Mouse (Mus musculus): ENCODE data around the gene Hoxb9. TPM values are rescaled to one million over a fixed set of nuclear protein-coding genes. Genes with fewer than 3 reads are reported as not detected.
A peak's percentile ranks its signal among the peaks of the same experiment; 100 is the strongest.

Gene Hoxb9
- total and polyA plus RNA-seq, 2 experiments, result not detected

DNA sequence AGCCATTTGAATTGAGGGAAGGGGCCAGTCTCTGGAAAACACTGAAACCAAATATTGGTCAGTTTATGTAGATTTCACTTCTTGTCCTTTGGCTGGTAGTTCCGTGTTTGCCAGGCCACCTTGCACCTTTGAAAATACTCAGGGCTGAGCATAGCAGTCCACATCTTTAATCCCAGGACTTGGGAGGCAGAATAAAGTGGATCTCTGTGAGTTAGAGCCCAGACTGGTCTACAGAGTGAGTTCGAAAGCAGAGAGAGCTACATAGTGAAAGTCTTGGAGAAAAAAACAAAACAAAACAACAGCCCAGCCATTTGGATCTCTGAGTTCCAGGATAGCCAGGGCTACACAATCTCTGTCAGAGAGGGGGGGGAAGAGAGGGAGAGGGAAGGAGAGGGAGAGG, 14.1 kb upstream of the Hoxb9 start:
- Histone ChIP-seq H3K4me3 (ENCODE audit: insufficient read depth, low read depth, low read length) (no peak overlapping the region), H3K9ac (ENCODE audit: low read depth, low read length) (no peak overlapping the region), H3K36me3 (ENCODE audit: control insufficient read depth, insufficient read depth, low read length) (no peaks in the 10 kb centered on the region), H3K27me3 (ENCODE audit: control insufficient read depth, insufficient read depth, low read length) (peaks cover 2% of the 10 kb centered on the region; the same call in 1 of the 2 replicates), H3K27ac (replicated peaks; ENCODE audit: insufficient read depth, low read depth, low read length) (no peak overlapping the region), H3K4me1 (ENCODE audit: control insufficient read depth, insufficient read depth, low read length) (no peaks in the 10 kb centered on the region), H3K79me2 (ENCODE audit: control insufficient read depth, insufficient read depth, low read length) (no peaks in the 10 kb centered on the region)
- no peak for TF ChIP-seq CTCF (IDR thresholded peaks at IDR 0.05; ENCODE audit: low read depth, low read length)
- TF ChIP-seq POLR2A (IDR thresholded peaks at IDR 0.05; ENCODE audit: extremely low read depth, insufficient read depth, low read length), result no peak
- 29% methylated on average over 2 of the region's 2 CpGs for WGBS
- no peak for DNase-seq (ENCODE audit: extremely low read depth, low read depth, low spot score)

DNA sequence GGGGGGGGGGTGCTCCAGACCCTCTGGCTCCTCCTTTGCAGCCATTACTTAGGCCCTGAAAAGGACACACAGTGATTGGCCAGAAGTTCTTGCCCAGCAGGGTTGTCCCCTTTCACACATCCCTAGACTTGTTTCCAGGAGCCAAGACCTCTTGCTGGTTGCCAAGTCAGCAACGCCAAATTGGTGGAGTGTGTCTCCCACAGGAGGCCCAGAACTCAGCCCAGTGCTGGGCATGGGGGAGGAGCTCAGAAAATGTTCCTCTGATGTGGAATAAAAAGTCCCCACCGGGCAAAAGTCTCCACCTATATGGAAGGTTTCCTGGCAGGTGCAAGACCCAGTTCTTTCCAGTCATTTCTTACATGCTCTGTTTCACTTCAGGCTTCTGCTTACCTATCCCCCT, 12.2 kb upstream of the Hoxb9 start:
- Histone ChIP-seq H3K27me3 (ENCODE audit: control insufficient read depth, insufficient read depth, low read length) (peaks cover 12% of the 10 kb centered on the region; the same call in 1 of the 2 replicates), H3K27ac (replicated peaks; ENCODE audit: insufficient read depth, low read depth, low read length) (no peak overlapping the region), H3K4me1 (ENCODE audit: control insufficient read depth, insufficient read depth, low read length) (no peaks in the 10 kb centered on the region), H3K4me3 (ENCODE audit: insufficient read depth, low read depth, low read length) (no peak overlapping the region), H3K9ac (ENCODE audit: low read depth, low read length) (no peak overlapping the region), H3K79me2 (ENCODE audit: control insufficient read depth, insufficient read depth, low read length) (no peaks in the 10 kb centered on the region), H3K36me3 (ENCODE audit: control insufficient read depth, insufficient read depth, low read length) (no peaks in the 10 kb centered on the region)
- no peak for DNase-seq (ENCODE audit: extremely low read depth, low read depth, low spot score)
- TF ChIP-seq POLR2A (IDR thresholded peaks at IDR 0.05; ENCODE audit: extremely low read depth, insufficient read depth, low read length), result no peak
- TF ChIP-seq CTCF (IDR thresholded peaks at IDR 0.05; ENCODE audit: low read depth, low read length), result no peak
- WGBS, result 13% methylated on average over 2 of the region's 2 CpGs

- no peak overlapping the region for H3K4me3 ChIP-seq (ENCODE audit: insufficient read depth, low read depth, low read length)
- no peak for DNase-seq (ENCODE audit: extremely low read depth, low read depth, low spot score)
- no peak for TF ChIP-seq CTCF (IDR thresholded peaks at IDR 0.05; ENCODE audit: low read depth, low read length)
- TF ChIP-seq POLR2A (IDR thresholded peaks at IDR 0.05; ENCODE audit: extremely low read depth, insufficient read depth, low read length), result no peak
Measured at GRCm38 (mm10) chr11:96259511-96259910, 11.7 kb upstream of the Hoxb9 start.

GRCm38 (mm10) chr11:96260310-96260970, 10.8 kb upstream of the Hoxb9 start:
- Histone ChIP-seq H3K4me3 (ENCODE audit: insufficient read depth, low read depth, low read length) (no peak overlapping the region), H3K27ac (replicated peaks; ENCODE audit: insufficient read depth, low read depth, low read length) (no peak overlapping the region), H3K4me1 (ENCODE audit: control insufficient read depth, insufficient read depth, low read length) (no peaks in the 10 kb centered on the region), H3K36me3 (ENCODE audit: control insufficient read depth, insufficient read depth, low read length) (no peaks in the 10 kb centered on the region), H3K79me2 (ENCODE audit: control insufficient read depth, insufficient read depth, low read length) (no peaks in the 10 kb centered on the region), H3K27me3 (ENCODE audit: control insufficient read depth, insufficient read depth, low read length) (peaks cover 15% of the 10 kb centered on the region; the same call in 1 of the 2 replicates), H3K9ac (ENCODE audit: low read depth, low read length) (no peak overlapping the region)
- 7% methylated on average over 23 of the region's 23 CpGs for WGBS
- DNase-seq (ENCODE audit: extremely low read depth, low read depth, low spot score), result no peak
- TF ChIP-seq POLR2A (IDR thresholded peaks at IDR 0.05; ENCODE audit: extremely low read depth, insufficient read depth, low read length) (no peak), CTCF (IDR thresholded peaks at IDR 0.05; ENCODE audit: low read depth, low read length) (no peak)

More at GRCm38 (mm10) chr11:96259511-96259910, 11.7 kb upstream of the Hoxb9 start:
- Histone ChIP-seq H3K79me2 (ENCODE audit: control insufficient read depth, insufficient read depth, low read length) (no peaks in the 10 kb centered on the region), H3K27me3 (ENCODE audit: control insufficient read depth, insufficient read depth, low read length) (peaks cover 15% of the 10 kb centered on the region; the same call in 1 of the 2 replicates), H3K36me3 (ENCODE audit: control insufficient read depth, insufficient read depth, low read length) (no peaks in the 10 kb centered on the region), H3K4me1 (ENCODE audit: control insufficient read depth, insufficient read depth, low read length) (no peaks in the 10 kb centered on the region), H3K27ac (replicated peaks; ENCODE audit: insufficient read depth, low read depth, low read length) (no peak overlapping the region), H3K9ac (ENCODE audit: low read depth, low read length) (no peak overlapping the region)
- 17% methylated on average over 1 of the region's 1 CpGs for WGBS

GRCm38 (mm10) chr11:96261323-96261890, 9.8 kb upstream of the Hoxb9 start:
- H3K36me3 ChIP-seq (ENCODE audit: control insufficient read depth, insufficient read depth, low read length), result no peaks in the 10 kb centered on the region
- DNase-seq (ENCODE audit: extremely low read depth, low read depth, low spot score), result peak; percentile 35
- no peak overlapping the region for H3K27ac ChIP-seq (replicated peaks; ENCODE audit: insufficient read depth, low read depth, low read length)
- TF ChIP-seq CTCF (IDR thresholded peaks at IDR 0.05; ENCODE audit: low read depth, low read length) (peak; percentile 81), POLR2A (IDR thresholded peaks at IDR 0.05; ENCODE audit: extremely low read depth, insufficient read depth, low read length) (no peak)
- H3K4me3 ChIP-seq (ENCODE audit: insufficient read depth, low read depth, low read length), result no peak overlapping the region
- H3K79me2 ChIP-seq (ENCODE audit: control insufficient read depth, insufficient read depth, low read length), result no peaks in the 10 kb centered on the region
- 3% methylated on average over 24 of the region's 24 CpGs for WGBS
- H3K4me1 ChIP-seq (ENCODE audit: control insufficient read depth, insufficient read depth, low read length), result no peaks in the 10 kb centered on the region
- H3K9ac ChIP-seq (ENCODE audit: low read depth, low read length), result no peak overlapping the region
- H3K27me3 ChIP-seq (ENCODE audit: control insufficient read depth, insufficient read depth, low read length), result peaks cover 15% of the 10 kb centered on the region; the same call in 1 of the 2 replicates
